Mouse (Mus musculus): ENCODE results near the gene Atp6v1f. TPM values are rescaled to one million over a fixed set of nuclear protein-coding genes. Genes with fewer than 3 reads are reported as not detected.

The Atp6v1f gene
- total RNA-seq (2012; rRNA removed) = 173 and 182 TPM in 2 replicates

DNA sequence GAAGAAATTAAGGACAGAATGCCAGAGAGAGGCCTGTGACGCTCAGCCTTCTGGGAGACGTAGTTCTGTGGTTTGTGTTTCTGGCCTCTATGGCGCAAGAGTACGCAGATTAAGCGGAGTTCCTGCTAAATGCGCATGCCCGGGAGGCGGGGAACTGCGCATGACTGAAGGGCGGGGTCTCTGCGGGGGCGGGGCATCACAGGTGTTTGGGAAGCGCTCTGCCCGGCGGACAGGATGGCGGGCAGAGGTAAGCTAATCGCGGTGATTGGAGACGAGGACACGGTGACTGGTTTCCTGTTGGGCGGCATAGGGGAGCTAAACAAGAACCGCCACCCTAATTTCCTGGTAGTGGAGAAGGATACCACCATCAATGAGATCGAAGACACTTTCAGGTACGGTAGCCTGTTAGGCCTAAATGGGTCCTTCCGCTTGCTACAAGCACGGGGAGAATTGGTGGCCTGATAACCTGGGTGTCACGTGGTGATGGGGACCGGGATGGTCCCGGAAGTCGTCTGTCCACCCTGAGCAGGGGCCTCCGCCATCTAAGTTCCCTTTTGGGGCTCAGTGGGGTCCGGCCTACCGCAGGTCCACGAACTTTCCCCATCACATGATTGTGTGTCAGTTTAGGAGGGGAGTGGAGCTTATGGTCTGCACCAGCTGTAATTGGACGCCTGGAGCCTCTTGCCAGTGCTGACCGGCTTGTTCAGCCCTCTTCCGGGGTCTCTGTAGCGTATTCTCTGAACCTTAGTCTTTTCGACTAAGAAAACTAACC lies at the start of gene Atp6v1f:
Atp6v1f (plus strand) TSS at position 136 of the 772 bp plus-strand sequence.
- H3K4me1 ChIP-seq (ENCODE audit: control insufficient read depth in 2 of 2, insufficient read depth in 2 of 2, low read length in 2 of 2, poor library complexity in 1 of 2) = no peaks in the 10 kb centered on the region
- peaks cover 10% of the 10 kb centered on the region for H3K36me3 ChIP-seq (ENCODE audit: control insufficient read depth, insufficient read depth, low read length, poor library complexity, severe bottlenecking)
- H3K9ac ChIP-seq (ENCODE audit: insufficient read depth, low read depth, low read length, poor library complexity, severe bottlenecking) = peak within 1 kb of the TSS; percentile 91
- peak; percentile 96 for DNase-seq (ENCODE audit: low read depth, low spot score)
- peak within 1 kb of the TSS; percentile 79 to 86 for H3K4me3 ChIP-seq (ENCODE audit: insufficient read depth in 1 of 2, low read depth in 1 of 2, low read length in 2 of 2, poor library complexity in 1 of 2, severe bottlenecking in 1 of 2)
- in situ Hi-C loops (cut with MboI; ENCODE audit: low sequenced_read_pairs in 2 of 2, unreplicated experiment in 2 of 2) = no loop called here
- H3K9me3 ChIP-seq (ENCODE audit: control insufficient read depth, insufficient read depth, low read depth, low read length) = no peaks in the 10 kb centered on the region
- peak within 1 kb of the TSS; percentile 60; the same call in 1 of the 2 replicates for H3K27ac ChIP-seq (ENCODE audit: insufficient read depth, low read depth, low read length, poor library complexity, severe bottlenecking)
- TF ChIP-seq HCFC1 (IDR thresholded peaks at IDR 0.05; ENCODE audit: borderline replicate concordance, insufficient read depth, low read length) = peak; percentile 92
- TF ChIP-seq ZC3H11A (IDR thresholded peaks at IDR 0.05; ENCODE audit: borderline replicate concordance, low read depth, low read length) = no peak

- in situ Hi-C loops (cut with MboI; ENCODE audit: low sequenced_read_pairs in 2 of 2, unreplicated experiment in 2 of 2) = no loop called here
- Histone ChIP-seq H3K9ac (ENCODE audit: insufficient read depth, low read depth, low read length, poor library complexity, severe bottlenecking) (no peak overlapping the region), H3K36me3 (ENCODE audit: control insufficient read depth, insufficient read depth, low read length, poor library complexity, severe bottlenecking) (peaks cover 2% of the 10 kb centered on the region; the same call in 1 of the 2 replicates), H3K27ac (ENCODE audit: insufficient read depth, low read depth, low read length, poor library complexity, severe bottlenecking) (no peak overlapping the region), H3K9me3 (ENCODE audit: control insufficient read depth, insufficient read depth, low read depth, low read length) (no peaks in the 10 kb centered on the region), H3K4me1 (ENCODE audit: control insufficient read depth in 2 of 2, insufficient read depth in 2 of 2, low read length in 2 of 2, poor library complexity in 1 of 2) (no peaks in the 10 kb centered on the region; a peak in 1 of 4 replicates), H3K4me3 (ENCODE audit: insufficient read depth in 1 of 2, low read depth in 1 of 2, low read length in 2 of 2, poor library complexity in 1 of 2, severe bottlenecking in 1 of 2) (no peak overlapping the region)
- TF ChIP-seq ZC3H11A (IDR thresholded peaks at IDR 0.05; ENCODE audit: borderline replicate concordance, low read depth, low read length) = no peak
- TF ChIP-seq HCFC1 (IDR thresholded peaks at IDR 0.05; ENCODE audit: borderline replicate concordance, insufficient read depth, low read length) = no peak
- no peak for TF ChIP-seq ZNF384 (IDR thresholded peaks at IDR 0.05; ENCODE audit: low read depth, low read length)
- TF ChIP-seq MAFK (IDR thresholded peaks at IDR 0.05; ENCODE audit: insufficient read depth, low read depth, low read length) = no peak
- no peak for TF ChIP-seq CHD2 (IDR thresholded peaks at IDR 0.05; ENCODE audit: low read depth, low read length)
- DNase-seq (ENCODE audit: low read depth, low spot score) = no peak
These were observed 46.9 kb upstream of the Atp6v1f start for GRCm38 (mm10) chr6:29420596-29420995.

GRCm38 (mm10) chr6:29425118-29425517 lies 42.4 kb upstream of the Atp6v1f start:
- TF ChIP-seq HCFC1 (IDR thresholded peaks at IDR 0.05; ENCODE audit: borderline replicate concordance, insufficient read depth, low read length) = no peak
- no peak for TF ChIP-seq CHD2 (IDR thresholded peaks at IDR 0.05; ENCODE audit: low read depth, low read length)
- TF ChIP-seq MAFK (IDR thresholded peaks at IDR 0.05; ENCODE audit: insufficient read depth, low read depth, low read length) = no peak
- no peak for TF ChIP-seq ZC3H11A (IDR thresholded peaks at IDR 0.05; ENCODE audit: borderline replicate concordance, low read depth, low read length)
- TF ChIP-seq ZNF384 (IDR thresholded peaks at IDR 0.05; ENCODE audit: low read depth, low read length) = no peak
- in situ Hi-C loops (cut with MboI; ENCODE audit: low sequenced_read_pairs in 2 of 2, unreplicated experiment in 2 of 2) = no loop called here
- Histone ChIP-seq H3K4me3 (ENCODE audit: insufficient read depth in 1 of 2, low read depth in 1 of 2, low read length in 2 of 2, poor library complexity in 1 of 2, severe bottlenecking in 1 of 2) (no peak overlapping the region), H3K9ac (ENCODE audit: insufficient read depth, low read depth, low read length, poor library complexity, severe bottlenecking) (no peak overlapping the region), H3K4me1 (ENCODE audit: control insufficient read depth in 2 of 2, insufficient read depth in 2 of 2, low read length in 2 of 2, poor library complexity in 1 of 2) (no peaks in the 10 kb centered on the region; a peak in 1 of 4 replicates), H3K27ac (ENCODE audit: insufficient read depth, low read depth, low read length, poor library complexity, severe bottlenecking) (no peak overlapping the region), H3K36me3 (ENCODE audit: control insufficient read depth, insufficient read depth, low read length, poor library complexity, severe bottlenecking) (no peaks in the 10 kb centered on the region), H3K9me3 (ENCODE audit: control insufficient read depth, insufficient read depth, low read depth, low read length) (no peaks in the 10 kb centered on the region)
- no peak for DNase-seq (ENCODE audit: low read depth, low spot score)

DNA sequence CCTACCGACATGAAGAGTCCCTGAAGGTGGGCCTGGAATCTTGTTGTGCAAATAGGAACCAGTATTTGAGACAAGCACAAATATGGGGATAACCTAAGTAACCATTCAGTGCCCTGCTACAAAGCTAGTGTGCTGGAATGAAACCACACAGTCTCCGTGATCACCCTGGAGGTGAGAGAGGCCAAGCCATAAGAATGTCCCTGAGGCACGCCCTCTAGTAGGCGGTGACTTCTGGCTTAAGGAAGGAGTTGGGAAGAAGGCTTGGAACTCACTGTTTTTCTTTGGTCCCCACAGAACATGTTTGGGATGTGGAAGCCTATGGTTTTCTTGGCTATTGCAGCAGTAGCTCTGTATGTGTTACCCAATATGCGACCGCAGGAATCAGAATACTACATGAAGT lies 41.2 kb upstream of the Atp6v1f start:
- no peak for DNase-seq (ENCODE audit: low read depth, low spot score)
- TF ChIP-seq HCFC1 (IDR thresholded peaks at IDR 0.05; ENCODE audit: borderline replicate concordance, insufficient read depth, low read length) (no peak), MAFK (IDR thresholded peaks at IDR 0.05; ENCODE audit: insufficient read depth, low read depth, low read length) (no peak), CHD2 (IDR thresholded peaks at IDR 0.05; ENCODE audit: low read depth, low read length) (no peak), ZNF384 (IDR thresholded peaks at IDR 0.05; ENCODE audit: low read depth, low read length) (no peak), ZC3H11A (IDR thresholded peaks at IDR 0.05; ENCODE audit: borderline replicate concordance, low read depth, low read length) (no peak)
- in situ Hi-C loops (cut with MboI; ENCODE audit: low sequenced_read_pairs in 2 of 2, unreplicated experiment in 2 of 2) = no loop called here
- Histone ChIP-seq H3K27ac (ENCODE audit: insufficient read depth, low read depth, low read length, poor library complexity, severe bottlenecking) (no peak overlapping the region), H3K9ac (ENCODE audit: insufficient read depth, low read depth, low read length, poor library complexity, severe bottlenecking) (no peak overlapping the region), H3K36me3 (ENCODE audit: control insufficient read depth, insufficient read depth, low read length, poor library complexity, severe bottlenecking) (no peaks in the 10 kb centered on the region), H3K4me3 (ENCODE audit: insufficient read depth in 1 of 2, low read depth in 1 of 2, low read length in 2 of 2, poor library complexity in 1 of 2, severe bottlenecking in 1 of 2) (no peak overlapping the region), H3K9me3 (ENCODE audit: control insufficient read depth, insufficient read depth, low read depth, low read length) (no peaks in the 10 kb centered on the region), H3K4me1 (ENCODE audit: control insufficient read depth in 2 of 2, insufficient read depth in 2 of 2, low read length in 2 of 2, poor library complexity in 1 of 2) (no peaks in the 10 kb centered on the region; a peak in 1 of 4 replicates)
